Mouse (Mus musculus) left cerebral cortex, postnatal 10 days (tissue): ENCODE measurements around the gene Ppp1r18. TPM values are rescaled to one million over a fixed set of nuclear protein-coding genes. Genes with fewer than 3 reads are reported as not detected.

ENCODE experiments used
- DNase-seq, 2 experiments: peaks; one replicate each; pipeline ENCODE4 v3.0.0; 2021 to 2022; ENCODE audit warnings: low spot score in 2 of 2, mixed read lengths in 1 of 2; ENCODE audit errors: extremely low spot score in 1 of 2
- intact Hi-C: fragments of 180-260 bp; cut with DNase I; formaldehyde crosslinking; loops from one replicate; pipeline ENCODE4 v1.15.1; 2025
- total RNA-seq, 2 experiments: library from RNA; stranded (reverse); gene quantifications; 2 replicates each; pipeline ENCODE4 v1.2.3; 2021

Gene Ppp1r18
- 10 to 100 TPM; 20.6 to 23.6 TPM for total RNA-seq

- intact Hi-C loops: no loop called here
- peak in 1 of 2 experiments; percentile 89 for DNase-seq
Observed at GRCm38 (mm10) chr17:35865481-35866280, at the start of gene Ppp1r18. TSS of gene Ppp1r18 (plus strand) at chr17:35865593.

- DNase-seq: no peak
- intact Hi-C loops: no loop called here
Observed at GRCm38 (mm10) chr17:35815836-35816235, 49.6 kb upstream of the Ppp1r18 start.

DNA sequence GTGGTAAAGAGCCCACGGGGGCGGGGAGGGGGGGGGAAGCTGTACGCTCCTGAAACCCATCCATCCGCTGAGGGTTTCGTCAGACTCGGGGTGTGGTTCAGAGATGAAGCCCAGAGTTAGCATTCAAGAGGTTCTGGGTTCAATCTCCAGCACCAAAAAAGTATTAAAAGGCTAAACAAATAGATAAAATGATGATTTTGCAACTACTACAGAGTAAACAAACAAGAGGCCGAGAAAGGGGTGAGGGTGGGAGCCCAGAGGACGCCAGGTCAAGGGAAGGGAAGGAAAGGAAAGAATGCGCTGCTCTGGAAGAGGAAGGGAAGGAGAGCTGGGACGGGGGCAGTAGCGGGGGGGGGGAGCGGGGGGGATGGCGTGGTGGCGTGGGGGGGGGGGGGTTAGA is 48.7 kb upstream of the Ppp1r18 start:
- intact Hi-C loops: no loop called here
- DNase-seq: no peak

- intact Hi-C loops: no loop called here
- DNase-seq: peak in 1 of 2 experiments; percentile 29
Observed at GRCm38 (mm10) chr17:35817226-35817625, 48.2 kb upstream of the Ppp1r18 start.

DNA sequence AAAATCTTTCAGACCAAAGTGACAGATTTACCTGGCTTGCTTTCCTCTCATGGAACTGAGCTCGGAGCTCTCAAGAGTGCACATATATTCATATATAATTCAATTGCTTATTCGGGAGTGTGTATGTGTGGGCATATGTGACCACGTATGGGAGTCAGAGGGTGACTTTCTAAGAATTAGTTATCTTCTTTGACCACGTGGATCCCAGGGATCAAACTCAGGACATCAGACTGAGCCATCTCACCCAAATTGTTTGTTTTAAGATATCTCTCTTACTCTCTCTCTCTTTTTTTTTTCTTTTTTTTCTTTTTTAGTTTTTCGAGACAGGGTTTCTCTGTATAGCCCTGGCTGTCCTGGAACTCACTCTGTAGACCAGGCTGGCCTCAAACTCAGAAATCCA is 45.3 kb upstream of the Ppp1r18 start:
- intact Hi-C loops: no loop called here
- no peak for DNase-seq

DNA sequence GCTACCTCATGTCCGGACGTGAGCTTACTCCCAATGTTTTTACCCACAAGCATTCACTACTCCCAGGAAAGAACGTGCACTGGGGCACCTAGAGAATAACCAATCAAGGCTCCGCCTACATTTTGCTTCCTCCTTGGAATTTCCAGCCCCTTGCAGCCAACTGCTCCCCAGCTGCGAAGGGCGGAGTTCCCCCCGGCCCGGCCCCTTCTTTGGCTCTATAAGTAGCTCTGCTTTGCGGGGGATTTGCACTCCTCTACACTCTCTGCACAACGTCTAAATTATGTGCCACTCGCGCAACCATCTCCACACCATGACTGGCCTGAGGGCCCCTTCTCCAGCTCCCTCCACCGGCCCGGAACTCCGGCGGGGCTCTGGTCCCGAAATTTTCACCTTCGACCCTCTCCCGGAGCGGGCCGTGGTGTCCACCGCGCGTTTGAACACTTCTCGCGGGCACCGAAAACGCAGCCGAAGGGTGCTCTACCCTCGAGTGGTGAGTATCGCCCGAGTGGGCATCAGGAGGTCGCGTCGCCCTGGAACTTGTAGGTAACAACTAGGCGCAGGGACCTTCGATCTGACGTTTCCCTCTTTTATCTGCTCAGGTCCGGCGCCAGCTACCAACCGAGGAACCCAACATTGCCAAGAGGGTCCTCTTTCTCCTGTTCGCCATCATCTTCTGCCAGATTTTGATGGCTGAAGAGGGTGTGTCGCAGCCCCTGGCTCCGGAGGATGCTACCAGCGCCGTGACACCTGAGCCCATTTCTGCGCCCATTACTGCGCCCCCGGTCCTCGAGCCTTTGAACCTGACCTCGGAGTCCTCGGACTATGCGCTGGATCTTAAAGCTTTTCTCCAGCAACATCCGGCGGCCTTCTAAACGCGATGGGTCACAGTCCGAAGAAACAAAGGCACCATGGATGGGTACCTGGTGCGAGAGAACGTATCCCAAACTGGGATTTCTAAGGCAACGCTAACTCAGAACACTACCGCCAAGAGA is 43.7 kb upstream of the Ppp1r18 start, which contains the start of gene Ier3:
Gene Ier3, plus strand, starts transcription at position 246 of the 992 bp plus-strand sequence.
- intact Hi-C loops: loop anchor here (1.0 kb wide), 1 partner anchor 82 kb away; no protein-coding TSS in a partner anchor
- peak; percentile 63 to 90 for DNase-seq

DNA sequence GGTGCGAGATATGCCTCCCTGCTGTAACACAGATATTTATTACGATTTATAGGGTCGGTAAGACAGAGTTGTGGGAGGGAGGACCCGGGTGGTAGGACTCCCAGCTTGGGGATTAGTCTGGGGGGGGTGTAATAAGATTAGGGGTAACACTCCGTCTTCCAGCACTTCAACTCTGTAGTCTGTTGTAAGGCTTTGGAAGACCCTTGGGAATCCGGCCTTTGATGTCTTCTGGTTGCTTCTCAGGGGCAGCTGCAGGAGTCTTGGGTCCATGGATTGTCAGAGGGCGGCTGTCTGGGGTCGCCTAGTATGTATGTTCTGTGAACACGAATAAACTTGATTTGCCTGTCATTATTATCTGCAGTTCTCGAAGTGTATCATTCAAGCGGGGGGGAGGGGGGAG is 42.8 kb upstream of the Ppp1r18 start:
- intact Hi-C loops: no loop called here
- DNase-seq: no peak

DNA sequence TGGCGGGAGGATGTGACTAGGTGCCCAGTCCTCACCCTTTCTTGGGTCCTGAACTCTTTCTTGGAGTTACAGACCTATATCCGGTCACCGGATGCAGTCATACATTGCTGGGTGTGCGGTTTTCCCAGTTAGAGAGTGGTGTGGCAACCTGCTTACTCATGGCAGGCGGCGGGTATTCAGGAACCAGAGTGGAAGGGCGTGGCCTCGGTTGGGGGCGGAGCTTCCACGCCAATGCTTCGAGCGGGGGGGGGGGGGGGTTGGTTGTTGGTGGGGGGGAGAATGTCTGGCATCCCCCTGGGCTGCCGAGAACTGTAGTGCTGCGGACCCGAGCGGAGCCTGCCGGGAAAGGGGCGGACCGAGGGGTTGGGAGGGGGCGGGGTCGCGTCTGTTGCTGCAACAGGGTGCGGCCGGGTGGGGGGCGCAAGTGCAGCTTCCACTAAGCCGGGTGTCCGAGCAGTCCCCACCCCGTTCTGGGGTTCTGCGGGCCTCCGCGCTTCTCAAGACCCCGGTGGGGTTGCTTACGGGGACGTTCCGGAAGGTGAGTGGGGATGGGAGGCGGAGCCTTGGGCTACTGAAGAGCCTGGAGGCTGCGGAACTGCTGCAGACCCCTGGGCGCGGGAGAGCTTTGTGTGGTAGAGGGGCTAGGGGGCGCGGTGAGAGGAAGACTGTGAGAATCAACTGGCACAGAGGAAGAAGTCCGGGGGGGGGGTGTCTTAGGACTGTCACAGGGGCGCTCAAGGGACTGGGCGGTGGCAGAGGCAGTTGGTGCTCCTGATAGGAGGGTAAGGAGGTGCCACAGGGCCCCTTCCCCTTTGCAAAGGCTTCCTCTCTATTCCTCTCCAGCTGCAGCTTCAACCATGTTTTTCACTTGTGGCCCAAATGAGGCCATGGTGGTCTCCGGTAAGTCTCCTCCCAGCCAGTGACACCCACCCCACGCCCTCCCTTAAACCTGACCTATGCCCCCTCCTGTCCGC is 42.1 kb upstream of the Ppp1r18 start, which contains the start of gene Flot1:
Gene Flot1, plus strand, starts transcription at position 267 of the 974 bp plus-strand sequence.
- peak; percentile 74 to 91 for DNase-seq
- intact Hi-C loops: no loop called here

DNA sequence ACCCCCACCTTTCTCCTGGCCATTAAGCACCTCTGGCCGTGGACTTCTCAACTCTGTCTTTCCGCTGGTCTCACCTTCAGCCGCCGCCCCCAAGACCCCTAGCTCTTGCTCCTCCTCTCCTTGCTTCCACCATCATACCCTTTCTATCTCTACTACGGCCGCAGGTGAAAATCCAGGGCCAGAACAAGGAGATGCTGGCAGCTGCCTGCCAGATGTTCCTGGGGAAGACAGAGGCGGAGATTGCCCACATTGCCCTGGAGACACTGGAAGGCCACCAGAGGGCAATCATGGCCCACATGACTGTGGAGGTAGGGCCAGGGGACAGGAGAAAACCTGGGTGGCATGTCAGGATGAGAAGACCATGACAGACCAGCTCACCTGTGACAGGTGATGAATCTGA is 41.0 kb upstream of the Ppp1r18 start:
- peak in 1 of 2 experiments; percentile 51 for DNase-seq
- intact Hi-C loops: no loop called here

- DNase-seq: no peak
Observed at GRCm38 (mm10) chr17:35825109-35825850, 40.1 kb upstream of the Ppp1r18 start.

GRCm38 (mm10) chr17:35829737-35830136 is 35.7 kb upstream of the Ppp1r18 start:
- peak; percentile 75 to 91 for DNase-seq
- intact Hi-C loops: no loop called here

More at GRCm38 (mm10) chr17:35825109-35825850, 40.1 kb upstream of the Ppp1r18 start:
- intact Hi-C loops: no loop called here

DNA sequence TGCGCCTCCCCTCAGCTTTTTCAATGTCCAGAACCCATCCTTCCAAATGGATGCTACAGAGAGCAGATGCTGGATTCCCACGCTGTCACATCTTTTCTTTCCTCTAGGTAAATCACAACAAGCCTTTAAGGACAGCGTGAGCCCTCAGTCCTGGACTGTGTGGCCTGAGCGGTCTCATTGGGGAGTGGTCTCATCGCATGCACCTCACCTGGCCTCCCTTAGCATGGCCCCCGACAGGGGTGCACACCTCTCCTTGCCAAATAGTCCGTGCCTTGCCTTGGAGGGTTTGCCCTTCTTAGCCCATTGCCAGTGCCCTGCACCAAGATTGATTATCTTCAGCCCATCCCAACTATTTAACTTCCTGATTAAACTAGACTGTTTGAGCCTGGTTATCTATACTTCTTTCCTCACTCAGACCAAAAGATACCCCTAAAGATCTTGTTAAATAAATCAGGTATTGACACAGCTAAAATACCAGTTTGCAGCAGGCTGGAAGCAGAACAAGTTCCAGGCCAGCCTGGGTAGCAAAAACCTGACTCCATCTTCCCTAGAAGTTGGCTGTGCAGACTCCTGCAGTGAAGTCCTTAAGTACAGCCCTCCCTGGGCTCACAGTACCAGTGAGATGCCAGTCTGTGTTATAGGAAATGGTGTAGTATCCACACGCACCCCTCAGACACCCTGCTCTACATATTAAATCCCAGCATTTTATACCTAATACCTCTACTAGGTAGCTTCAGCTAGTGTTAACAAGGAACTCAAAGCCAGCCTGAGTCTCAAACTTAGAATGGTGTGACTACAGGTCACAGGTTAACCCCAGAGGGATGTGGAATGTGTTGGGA is 32.8 kb upstream of the Ppp1r18 start:
- intact Hi-C loops: no loop called here
- no peak for DNase-seq

GRCm38 (mm10) chr17:35833239-35833751 is 32.1 kb upstream of the Ppp1r18 start:
- intact Hi-C loops: no loop called here
- no peak for DNase-seq

- DNase-seq: no peak
- intact Hi-C loops: no loop called here
Observed at GRCm38 (mm10) chr17:35833894-35834293, 31.5 kb upstream of the Ppp1r18 start.

DNA sequence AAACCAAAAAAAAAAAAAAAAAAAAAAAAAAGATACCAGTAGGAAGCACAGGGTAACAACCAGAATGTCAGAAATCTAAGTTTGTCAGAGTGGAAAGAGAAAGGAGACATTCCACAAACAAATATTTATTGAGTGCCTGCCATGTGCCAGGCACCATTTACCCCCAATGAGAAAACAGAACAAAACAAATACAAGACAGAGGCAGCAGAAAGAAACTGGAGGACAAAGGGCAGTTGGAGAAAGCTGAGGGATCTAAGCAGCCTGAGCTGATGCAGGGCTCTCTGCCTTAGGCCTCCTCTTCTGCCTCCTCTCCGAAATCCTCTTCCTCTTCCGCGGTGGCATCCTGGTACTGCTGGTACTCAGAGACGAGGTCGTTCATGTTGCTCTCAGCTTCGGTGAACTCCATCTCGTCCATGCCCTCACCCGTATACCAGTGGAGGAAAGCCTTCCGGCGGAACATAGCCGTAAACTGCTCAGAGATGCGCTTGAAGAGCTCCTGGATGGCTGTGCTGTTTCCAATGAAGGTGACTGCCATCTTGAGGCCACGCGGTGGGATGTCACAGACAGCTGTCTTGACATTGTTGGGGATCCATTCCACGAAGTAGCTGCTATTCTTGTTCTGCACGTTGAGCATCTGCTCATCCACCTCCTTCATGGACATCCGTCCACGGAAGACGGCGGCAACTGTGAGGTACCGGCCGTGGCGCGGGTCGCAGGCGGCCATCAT is 30.5 kb upstream of the Ppp1r18 start:
- peak; percentile 38 to 53 for DNase-seq
- intact Hi-C loops: no loop called here
